Mouse (Mus musculus) liver, adult (tissue): ENCODE data around the gene Cldn1.

Source experiments
- GATA4 ChIP-seq: IDR thresholded peaks from 2 replicates; pipeline ENCODE4 v1.6.1; 2014; ENCODE audit warnings: mild to moderate bottlenecking, low read length; ENCODE audit not compliant: insufficient replicate concordance

Cldn1 gene

DNA sequence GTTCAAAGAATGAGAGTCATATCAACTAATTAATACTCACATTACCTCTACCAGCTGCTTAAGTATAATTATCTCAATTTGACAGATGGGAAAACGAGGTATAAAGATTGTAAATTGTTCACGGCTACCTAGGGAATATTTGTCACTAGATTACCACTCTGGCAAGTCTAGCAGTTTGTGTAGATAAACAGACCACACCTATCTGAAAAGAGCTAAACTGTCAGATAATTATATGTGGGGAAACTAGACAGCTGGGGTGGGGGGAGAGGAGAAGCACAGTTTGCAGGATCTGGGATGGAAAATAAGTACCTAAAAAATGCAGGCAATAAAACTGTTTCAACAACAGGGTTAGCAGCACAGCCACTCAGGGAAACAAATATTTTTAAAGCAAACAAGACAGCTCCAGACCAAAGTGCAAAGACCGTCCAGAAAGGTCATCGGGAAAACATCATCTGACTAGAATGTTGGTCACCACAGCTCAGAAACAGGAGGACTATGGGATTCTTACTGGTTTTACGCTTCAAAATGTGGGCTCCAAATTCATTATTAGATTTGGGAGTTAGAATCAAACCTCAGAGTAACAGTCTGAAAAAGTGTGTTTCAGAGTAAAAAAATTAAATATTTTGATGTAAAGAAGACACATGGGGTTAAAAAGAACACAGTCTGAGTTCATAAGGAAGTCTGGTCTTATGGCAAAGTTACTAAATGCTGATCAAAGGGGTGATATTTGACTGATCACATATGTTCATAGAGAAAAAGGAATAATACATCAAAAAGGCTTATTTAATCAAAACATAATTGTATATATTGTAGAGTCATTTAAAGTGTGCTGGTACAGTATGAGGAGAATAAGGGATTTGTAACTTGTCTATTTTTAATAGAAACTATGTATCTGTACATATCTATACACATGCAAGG is 13.5 kb downstream of the Cldn1 start:
- no peak for TF ChIP-seq GATA4

- no peak for TF ChIP-seq GATA4
Observed at GRCm38 (mm10) chr16:26355513-26355912, 16.1 kb downstream of the Cldn1 start.

DNA sequence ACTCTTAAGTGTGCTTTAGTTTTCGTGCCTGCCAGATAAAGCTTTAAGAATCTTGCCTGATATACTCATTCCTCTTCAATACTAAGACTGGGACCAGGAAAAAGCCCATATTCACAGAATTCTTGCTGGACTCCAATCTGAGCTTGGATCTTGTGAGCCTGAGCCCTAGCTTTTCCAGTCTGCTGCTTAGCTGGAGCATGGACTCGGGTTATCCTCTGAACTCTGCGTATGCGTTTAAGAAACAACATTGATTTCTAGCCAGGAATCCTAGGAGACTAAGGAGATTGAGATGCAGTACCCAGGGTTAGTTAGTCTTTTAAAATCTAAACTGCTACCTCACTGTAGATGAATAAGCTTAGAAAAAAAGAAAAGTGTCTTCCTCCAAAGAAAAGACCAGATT is 20.9 kb downstream of the Cldn1 start:
- TF ChIP-seq GATA4: no peak

DNA sequence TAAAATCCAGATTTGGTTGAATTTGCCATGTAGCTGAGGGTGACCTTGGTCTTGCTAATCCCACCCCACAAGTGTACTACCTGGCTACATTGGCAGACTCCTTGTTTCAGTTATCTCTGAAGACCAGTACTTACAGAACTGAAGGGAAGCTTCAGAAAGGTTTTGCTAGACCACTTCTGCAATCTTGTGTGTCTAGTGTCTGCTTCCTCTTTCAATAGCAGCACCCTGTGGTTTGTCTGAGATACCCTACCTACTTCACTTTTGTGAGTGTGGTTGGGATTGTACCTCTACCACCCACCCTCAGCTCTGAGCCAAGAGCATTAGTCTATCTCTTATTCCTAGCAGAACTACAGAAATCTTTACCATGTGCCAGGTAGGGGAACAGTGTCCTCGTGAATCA is 22.8 kb downstream of the Cldn1 start:
- TF ChIP-seq GATA4: no peak

- no peak for TF ChIP-seq GATA4
Observed at GRCm38 (mm10) chr16:26316281-26316680, 55.4 kb downstream of the Cldn1 start.

GRCm38 (mm10) chr16:26314815-26315214 is 56.8 kb downstream of the Cldn1 start:
- TF ChIP-seq GATA4: no peak

DNA sequence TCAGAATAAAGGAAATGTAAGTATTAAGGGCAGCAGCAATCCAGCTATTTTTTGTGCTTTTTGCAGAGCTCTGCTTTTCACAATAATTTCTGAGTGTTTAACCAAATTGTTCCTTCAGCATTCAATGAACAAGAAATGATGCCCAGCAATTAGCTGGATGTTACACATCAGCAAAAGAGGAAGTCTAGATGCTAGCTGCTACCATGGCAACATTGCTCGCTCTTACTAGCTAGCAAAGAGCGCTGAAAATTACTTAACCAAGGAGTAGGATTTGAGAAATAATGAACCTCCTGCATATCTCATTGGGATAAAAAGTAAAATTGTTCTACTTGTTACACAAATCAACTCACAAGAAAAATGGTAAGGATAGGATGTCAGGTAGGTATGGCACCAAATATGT is 62.2 kb downstream of the Cldn1 start:
- TF ChIP-seq GATA4: no peak
